Mouse (Mus musculus): ENCODE measurements around the gene Tarbp2. TPM values are rescaled to one million over a fixed set of nuclear protein-coding genes. Genes with fewer than 3 reads are reported as not detected.
A peak's percentile ranks its signal among the peaks of the same experiment; 100 is the strongest.

Gene Tarbp2
- total and polyA plus RNA-seq, 3 experiments: 62.2 to 105 (median 75.6) TPM

DNA sequence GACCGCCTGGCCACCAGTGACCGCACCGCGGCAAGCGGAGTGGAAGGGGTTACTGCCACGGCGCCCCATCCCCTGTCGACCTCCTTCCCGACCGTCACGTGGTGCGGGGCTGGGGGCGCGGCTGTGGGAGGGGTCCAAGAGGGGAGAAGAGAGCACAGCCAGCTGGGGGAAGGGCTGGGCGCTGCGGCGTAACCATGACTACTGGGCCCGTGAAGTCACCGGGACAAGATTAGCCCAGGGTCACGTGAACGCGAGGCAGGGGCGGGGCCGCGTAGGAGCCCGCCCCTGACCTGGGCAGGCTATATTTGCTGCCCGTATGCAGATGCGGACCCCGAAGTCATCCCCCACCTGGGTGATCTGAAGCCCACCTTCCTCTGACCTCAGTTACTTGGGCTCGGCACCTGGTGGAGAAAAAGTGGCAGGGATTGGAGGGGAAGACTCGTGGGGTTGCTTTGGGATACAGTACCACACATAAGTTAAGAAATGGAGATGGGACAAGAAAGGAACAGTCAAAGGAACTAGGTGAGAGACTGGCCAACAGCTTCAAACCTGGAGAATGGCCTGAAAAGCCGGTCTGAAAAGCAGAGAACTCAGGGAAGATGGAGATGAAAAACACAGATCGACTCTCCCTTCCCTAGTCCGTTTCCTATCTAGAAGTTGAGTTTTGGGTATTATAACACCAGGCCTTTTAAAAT, 7.3 kb upstream of the Tarbp2 start (continued):
- TF ChIP-seq NRF1 (IDR thresholded peaks at IDR 0.05; ENCODE audit: low read depth, low read length) (no peak), NELFE (IDR thresholded peaks at IDR 0.05; ENCODE audit: low read depth, low read length) (no peak), ZMIZ1 (IDR thresholded peaks at IDR 0.05; ENCODE audit: low read depth, low read length) (no peak), MEF2A (IDR thresholded peaks at IDR 0.05; ENCODE audit: borderline replicate concordance, low read depth, low read length) (peak; percentile 98), RAD21 (IDR thresholded peaks at IDR 0.05; ENCODE audit: low read depth, low read length) (no peak), TBP (conservative IDR thresholded peaks at IDR 0.05; ENCODE audit: low read depth, low read length) (peak; percentile 83), BHLHE40 (IDR thresholded peaks at IDR 0.05; ENCODE audit: low read depth, low read length) (peak; percentile 92), SIN3A (IDR thresholded peaks at IDR 0.05; ENCODE audit: low read length) (peak; percentile 67; the same call in 1 of the 2 replicates), MAX (IDR thresholded peaks at IDR 0.05; ENCODE audit: low read length) (no peak; the same call in 1 of the 2 replicates), CHD1 (IDR thresholded peaks at IDR 0.05; ENCODE audit: low read depth, low read length) (no peak), EP300 (IDR thresholded peaks at IDR 0.05; ENCODE audit: low read length) (no peak), CTCF (conservative IDR thresholded peaks at IDR 0.05 in 1 of 2, IDR thresholded peaks at IDR 0.05 in 1 of 2; ENCODE audit: low read depth in 2 of 2, low read length in 2 of 2) (no peak), POLR2A (IDR thresholded peaks at IDR 0.05; ENCODE audit: low read depth, low read length) (no peak), ZNF384 (IDR thresholded peaks at IDR 0.05; ENCODE audit: low read depth, low read length) (no peak), MXI1 (IDR thresholded peaks at IDR 0.05; ENCODE audit: low read depth, low read length) (peak; percentile 89), CHD2 (IDR thresholded peaks at IDR 0.05; ENCODE audit: low read length) (peak; percentile 69; the same call in 1 of the 2 replicates), ETS1 (conservative IDR thresholded peaks at IDR 0.05; ENCODE audit: low read depth, low read length) (0 out of 2 replicates have a peak, but pooled peaks have one; percentile 16)

DNA sequence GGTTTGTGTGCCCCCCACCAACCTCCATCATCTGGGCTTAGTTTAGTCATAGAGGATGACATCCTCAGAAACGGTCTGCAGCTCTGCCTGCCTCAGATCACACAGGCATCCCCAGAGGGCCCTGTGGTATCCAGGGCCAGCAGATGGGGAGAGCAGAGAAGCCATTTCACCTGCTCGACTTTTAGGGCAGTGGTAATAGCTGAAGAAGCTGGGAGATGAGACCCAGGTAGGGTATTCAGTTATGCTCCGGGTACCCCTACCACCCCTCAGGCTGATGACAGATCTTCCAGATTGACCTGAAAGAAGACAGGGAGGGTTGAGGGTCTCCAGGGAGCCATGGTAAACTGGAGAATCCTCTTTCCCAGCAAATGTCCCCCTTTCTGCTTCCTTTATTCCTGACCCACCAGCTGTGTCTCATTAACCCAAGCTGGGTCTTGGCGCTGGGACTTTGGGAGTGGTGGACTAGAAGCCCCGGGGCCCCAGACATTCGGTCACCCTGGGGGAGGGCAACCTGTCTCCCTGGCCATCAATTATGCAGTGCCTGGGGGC, 6.6 kb upstream of the Tarbp2 start:
- 0 out of 2 replicates have a peak, but pooled peaks have one; percentile 17 for TF ChIP-seq POLR2A (IDR thresholded peaks at IDR 0.05; ENCODE audit: low read depth, low read length)
- peak; percentile 67; the same call in 1 of the 2 replicates for TF ChIP-seq ZMIZ1 (IDR thresholded peaks at IDR 0.05; ENCODE audit: low read depth, low read length)
- TF ChIP-seq ZC3H11A (IDR thresholded peaks at IDR 0.05; ENCODE audit: low read depth, low read length): no peak

More for the DNA sequence above, 6.6 kb upstream of the Tarbp2 start:
- DNase-seq (ENCODE audit: extremely low read depth): peak; percentile 64
- H3K4me2 ChIP-seq (ENCODE audit: insufficient read depth, low read depth, poor library complexity, severe bottlenecking): peak overlapping the region; percentile 94
- peak overlapping the region; percentile 0; the same call in 1 of the 2 replicates for H3K9ac ChIP-seq (ENCODE audit: insufficient read depth, low read depth)
- in situ Hi-C loops (cut with MboI; ENCODE audit: low pct_ligation_motif_present, low pct_unique_long_range_greater_than_20kb, low sequenced_read_pairs) (no loop called here), dilution Hi-C loops (cut with MboI; ENCODE audit: extremely low pct_ligation_motif_present, extremely low pct_unique_long_range_greater_than_20kb, low sequenced_read_pairs) (no loop called here)
- no peak overlapping the region for H3K4me3 ChIP-seq (replicated peaks in 1 of 3; ENCODE audit: low read depth in 2 of 3, low read length in 2 of 3, poor library complexity in 1 of 3)
- no peaks in the 10 kb centered on the region for H3K9me3 ChIP-seq (replicated peaks; ENCODE audit: low read length)
- H3K79me2 ChIP-seq (replicated peaks; ENCODE audit: control insufficient read depth, extremely low read depth, insufficient read depth, poor library complexity, severe bottlenecking): no peaks in the 10 kb centered on the region
- H3K4me1 ChIP-seq (ENCODE audit: control insufficient read depth in 1 of 2, insufficient read depth in 2 of 2): peaks cover 24 to 55% of the 10 kb centered on the region in 2 experiments
- peaks cover 3% of the 10 kb centered on the region for H3K27me3 ChIP-seq (replicated peaks)
- peaks cover 0 to 8% of the 10 kb centered on the region in 2 experiments for H3K36me3 ChIP-seq (replicated peaks in 1 of 2; ENCODE audit: control insufficient read depth in 1 of 2, insufficient read depth in 1 of 2, low read length in 1 of 2)
- no peak overlapping the region for H3K27ac ChIP-seq (ENCODE audit: insufficient read depth, low read depth)

Measured in CH12.LX (cell line).